ENCODE assay signal across 21 mouse cellular contexts in genomic region chr9:80269596-80269995, GRCm38 (mm10).
DNase-seq lines count a peak whose midpoint lies in the region; ATAC-seq lines count a peak whose summit lies in the region.
"Had no signal": no experiment of that assay in that cellular context is flagged by ENCODE, and none has a peak within 500 bp of the region (broad histone marks: within the 10 kb centered on the region; RNA-seq: fewer than 3 reads in every experiment).

No protein-coding gene starts in this region.

- H3K4me2 ChIP-seq in kidney, embryonic 15.5 days, result no peak overlapping the region
- no peak overlapping the region for H3K4me2 ChIP-seq in forebrain, embryonic 14.5 days (ENCODE audit: low read length)
- H3K4me2 ChIP-seq: forebrain, embryonic 15.5 days; hindbrain, embryonic 13.5 days; limb, embryonic 13.5 days; liver, embryonic 12.5 days; midbrain, embryonic 11.5 days; neural tube, embryonic 15.5 days; stomach, embryonic 15.5 days had no signal

- no peak overlapping the region for H3K9ac ChIP-seq in kidney, embryonic 15.5 days
- no peak overlapping the region for H3K9ac ChIP-seq in forebrain, embryonic 14.5 days (ENCODE audit: low read length)
- H3K9ac ChIP-seq: forebrain, embryonic 15.5 days; hindbrain, embryonic 13.5 days; limb, embryonic 13.5 days; liver, embryonic 12.5 days; neural tube, embryonic 15.5 days; stomach, embryonic 15.5 days had no signal

- H3K27ac ChIP-seq in kidney, embryonic 15.5 days, result no peak overlapping the region
- no peak overlapping the region for H3K27ac ChIP-seq in forebrain, embryonic 14.5 days (ENCODE audit: low read depth, low read length)
- H3K27ac ChIP-seq: forebrain, embryonic 15.5 days; gastrocnemius, adult 2 months; hindbrain, embryonic 13.5 days; limb, embryonic 13.5 days; liver, embryonic 12.5 days; neural tube, embryonic 15.5 days; stomach, embryonic 15.5 days had no signal

- ATAC-seq in frontal cortex, adult (ENCODE audit: low TSS enrichment), result peak; percentile 90
- peak; percentile 91 for ATAC-seq in kidney, embryonic 15.5 days (replicated peaks; ENCODE audit: low FRiP score)
- no peak for ATAC-seq in forebrain, embryonic 14.5 days
- ATAC-seq: forebrain, embryonic 15.5 days; liver, embryonic 12.5 days had no signal

- no peaks in the 10 kb centered on the region for H3K9me3 ChIP-seq in kidney, embryonic 15.5 days (replicated peaks)
- H3K9me3 ChIP-seq in forebrain, embryonic 14.5 days (replicated peaks; ENCODE audit: control insufficient read depth, low read length), result no peaks in the 10 kb centered on the region
- H3K9me3 ChIP-seq: forebrain, embryonic 15.5 days; hindbrain, embryonic 13.5 days; limb, embryonic 13.5 days; liver, embryonic 12.5 days; neural tube, embryonic 15.5 days; stomach, embryonic 15.5 days had no signal

- no peak for DNase-seq in frontal cortex, postnatal 14 days (ENCODE audit: low spot score in 2 of 2)
- peak; percentile 43 for DNase-seq in kidney, adult 11 months
- peak; percentile 51 to 68 for DNase-seq in kidney, postnatal 36 days
- no peak for DNase-seq in thymus, postnatal 4 days
- DNase-seq in natural killer cell, adult 2 months (ENCODE audit: low spot score in 2 of 2), result no peak
- no peak for DNase-seq in forebrain, embryonic 14.5 days (ENCODE audit: low spot score)
- DNase-seq: adrenal gland, postnatal 14 days; cerebellum, adult 8-10 months; gastrocnemius, adult 2 months; lung, adult 18-20 months; lung, postnatal 10 days; thymus, adult 18-20 months had no signal

- H3K4me1 ChIP-seq in kidney, embryonic 15.5 days, result no peaks in the 10 kb centered on the region
- H3K4me1 ChIP-seq in forebrain, embryonic 14.5 days (ENCODE audit: control insufficient read depth, insufficient read depth, low read length), result no peaks in the 10 kb centered on the region; the same call in 1 of the 2 replicates
- H3K4me1 ChIP-seq: limb, embryonic 13.5 days; liver, embryonic 12.5 days; neural tube, embryonic 15.5 days; stomach, embryonic 15.5 days had no signal

- no peaks in the 10 kb centered on the region for H3K27me3 ChIP-seq in kidney, embryonic 15.5 days
- H3K27me3 ChIP-seq in forebrain, embryonic 14.5 days (replicated peaks; ENCODE audit: control insufficient read depth, insufficient read depth, low read length), result no peaks in the 10 kb centered on the region
- H3K27me3 ChIP-seq: forebrain, embryonic 15.5 days; hindbrain, embryonic 13.5 days; limb, embryonic 13.5 days; liver, embryonic 12.5 days; neural tube, embryonic 15.5 days; stomach, embryonic 15.5 days had no signal

- WGBS in kidney, embryonic 15.5 days, result 23% methylated on average over 8 of the region's 8 CpGs
- WGBS in forebrain, embryonic 14.5 days, result 90% methylated on average over 8 of the region's 8 CpGs

- H3K4me3 ChIP-seq in kidney, embryonic 15.5 days (replicated peaks), result no peak overlapping the region
- H3K4me3 ChIP-seq in forebrain, embryonic 14.5 days (ENCODE audit: low read depth, low read length), result no peak overlapping the region
- H3K4me3 ChIP-seq: forebrain, embryonic 15.5 days; gastrocnemius, adult 2 months; hindbrain, embryonic 13.5 days; limb, embryonic 13.5 days; liver, embryonic 12.5 days; neural tube, embryonic 15.5 days; stomach, embryonic 15.5 days had no signal

- peaks cover 42% of the 10 kb centered on the region for H3K36me3 ChIP-seq in kidney, embryonic 15.5 days
- H3K36me3 ChIP-seq in forebrain, embryonic 14.5 days (ENCODE audit: control insufficient read depth, insufficient read depth, low read length), result no peaks in the 10 kb centered on the region
- H3K36me3 ChIP-seq: forebrain, embryonic 15.5 days; hindbrain, embryonic 13.5 days; limb, embryonic 13.5 days; liver, embryonic 12.5 days; neural tube, embryonic 15.5 days had no signal

Comparison
In these comparisons a context has a peak if more than half of its experiments do, and no peak if none do; other contexts are left out.
1. DNase-seq: peak in kidney, adult 11 months (single experiment) and kidney, postnatal 36 days (2 of 2); none in frontal cortex, postnatal 14 days (0 of 2), thymus, postnatal 4 days (single experiment), natural killer cell, adult 2 months (0 of 2) and forebrain, embryonic 14.5 days (single experiment).